Mouse (Mus musculus) adrenal gland, postnatal 14 days (tissue): ENCODE measurements around the gene March4. TPM values are rescaled to one million over a fixed set of nuclear protein-coding genes. Genes with fewer than 3 reads are reported as not detected.

Source experiments
- DNase-seq: peaks from one replicate; pipeline ENCODE4 v3.0.0; 2021; ENCODE audit warnings: mixed read lengths
- total RNA-seq: library from RNA; stranded (reverse); gene quantifications from 2 replicates; pipeline ENCODE4 v1.2.3, GENCODE M21; 2021

The March4 gene
- total RNA-seq, 1 experiment from 2014 or later, result 0.78 TPM

- no peak for DNase-seq
These were observed 6.1 kb downstream of the March4 start for GRCm38 (mm10) chr1:72530516-72531196.

GRCm38 (mm10) chr1:72529192-72529591 is 7.5 kb downstream of the March4 start:
- DNase-seq, result no peak

- no peak for DNase-seq
These were observed 13.1 kb downstream of the March4 start for GRCm38 (mm10) chr1:72523601-72524000.

- no peak for DNase-seq
These were observed 25.8 kb downstream of the March4 start for GRCm38 (mm10) chr1:72510778-72511520.

GRCm38 (mm10) chr1:72509551-72509950 is 27.2 kb downstream of the March4 start:
- DNase-seq, result no peak

GRCm38 (mm10) chr1:72507670-72508069 is 29.1 kb downstream of the March4 start:
- no peak for DNase-seq

GRCm38 (mm10) chr1:72506202-72506601 is 30.5 kb downstream of the March4 start:
- DNase-seq, result no peak

GRCm38 (mm10) chr1:72497609-72498008 is 39.1 kb downstream of the March4 start:
- peak; percentile 39 for DNase-seq

- no peak for DNase-seq
These were observed 43.3 kb downstream of the March4 start for GRCm38 (mm10) chr1:72493454-72493853.

- DNase-seq, result no peak
These were observed 44.1 kb downstream of the March4 start for GRCm38 (mm10) chr1:72492666-72493065.

- no peak for DNase-seq
These were observed 45.4 kb downstream of the March4 start for GRCm38 (mm10) chr1:72491307-72491706.

- DNase-seq, result no peak
These were observed 45.9 kb downstream of the March4 start for GRCm38 (mm10) chr1:72490801-72491200.

- DNase-seq, result no peak
These were observed 46.5 kb downstream of the March4 start for GRCm38 (mm10) chr1:72490193-72490592.

- no peak for DNase-seq
These were observed 60.1 kb downstream of the March4 start for GRCm38 (mm10) chr1:72476594-72476993.

GRCm38 (mm10) chr1:72469075-72469474 is 67.7 kb downstream of the March4 start:
- no peak for DNase-seq

- DNase-seq, result no peak
These were observed 68.2 kb downstream of the March4 start for GRCm38 (mm10) chr1:72468466-72469003.

- DNase-seq, result no peak
These were observed 71.7 kb downstream of the March4 start for GRCm38 (mm10) chr1:72464926-72465583.

- DNase-seq, result peak; percentile 23
These were observed 74.2 kb downstream of the March4 start for GRCm38 (mm10) chr1:72462516-72462915.

GRCm38 (mm10) chr1:72457652-72458051 is 79.1 kb downstream of the March4 start:
- no peak for DNase-seq

- DNase-seq, result no peak
These were observed 80.8 kb downstream of the March4 start for GRCm38 (mm10) chr1:72455923-72456322.

- DNase-seq, result no peak
These were observed 82.0 kb downstream of the March4 start for GRCm38 (mm10) chr1:72454733-72455201.

GRCm38 (mm10) chr1:72452839-72453238 is 83.9 kb downstream of the March4 start:
- no peak for DNase-seq

GRCm38 (mm10) chr1:72450790-72451189 is 85.9 kb downstream of the March4 start:
- DNase-seq, result no peak
